Comparison of ENCODE assay signal across 13 mouse cellular contexts in the genomic region with DNA sequence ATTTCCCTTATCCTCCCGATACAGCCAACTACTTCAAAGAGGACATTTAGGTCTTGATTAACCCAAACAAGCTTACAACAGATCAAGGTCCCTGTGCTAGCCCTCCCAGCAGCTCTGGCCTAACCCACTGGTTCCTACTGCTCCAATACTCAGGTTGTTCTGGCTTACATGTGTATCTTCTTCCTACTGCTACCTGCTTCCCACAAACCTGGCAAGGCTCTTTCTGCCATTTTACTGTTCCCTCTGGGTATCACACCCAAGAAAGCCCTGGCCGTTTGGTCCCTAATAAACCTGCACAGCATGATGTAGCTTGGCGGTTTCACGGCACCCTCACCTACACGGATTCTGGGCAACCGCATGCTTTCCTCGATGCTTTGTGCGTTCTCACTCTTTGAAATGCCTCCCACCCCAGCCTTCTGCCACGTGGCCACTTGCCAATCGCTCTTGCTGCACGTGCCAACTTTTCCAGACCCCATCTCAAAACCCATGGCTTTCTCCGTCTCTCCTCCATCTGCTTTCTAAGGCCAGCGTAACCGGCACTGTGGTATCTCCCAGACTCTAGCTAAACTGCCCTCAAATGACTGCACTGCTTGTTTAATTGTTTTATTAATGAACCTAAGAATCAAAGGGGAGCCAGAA.
A peak's percentile ranks its signal among the peaks of the same experiment; 100 is the strongest.
DNase-seq lines count a peak whose midpoint lies in the region; ATAC-seq and TF ChIP-seq lines count a peak whose summit lies in the region.
"Had no signal": no experiment of that assay in that cellular context is flagged by ENCODE, and none has a peak within 500 bp of the region (broad histone marks: within the 10 kb centered on the region; RNA-seq: fewer than 3 reads in every experiment).

No protein-coding gene starts in this region.

- no peak overlapping the region for H3K4me3 ChIP-seq in hindbrain, embryonic 14.5 days (replicated peaks; ENCODE audit: low read length)
- H3K4me3 ChIP-seq in hindbrain, embryonic 10.5 days: no peak overlapping the region
- no peak overlapping the region for H3K4me3 ChIP-seq in neural tube, embryonic 14.5 days (ENCODE audit: low read depth, low read length)
- H3K4me3 ChIP-seq in midbrain, postnatal 0 days (ENCODE audit: low read depth, low read length): no peak overlapping the region
- H3K4me3 ChIP-seq: intestine, embryonic 15.5 days; myocyte had no signal

- H3K9ac ChIP-seq in hindbrain, embryonic 14.5 days: no peak overlapping the region
- H3K9ac ChIP-seq in neural tube, embryonic 14.5 days (replicated peaks; ENCODE audit: low read depth, low read length): no peak overlapping the region
- H3K9ac ChIP-seq in midbrain, postnatal 0 days (replicated peaks; ENCODE audit: low read length, poor library complexity, severe bottlenecking): no peak overlapping the region
- H3K9ac ChIP-seq: intestine, embryonic 15.5 days had no signal

- DNase-seq in adrenal gland, postnatal 25 days: peak; percentile 4
- DNase-seq in adrenal gland, postnatal 10 days: no peak
- peak; percentile 44 for DNase-seq in hindbrain, embryonic 14.5 days (ENCODE audit: low spot score)
- no peak for DNase-seq in hindbrain, embryonic 10.5 days (ENCODE audit: low spot score)
- no peak for DNase-seq in neural tube, embryonic 10.5 days (ENCODE audit: extremely low spot score, low spot score)
- DNase-seq in midbrain, postnatal 0 days (ENCODE audit: low spot score): peak; percentile 75
- DNase-seq: kidney, postnatal 10 days; lung, postnatal 4 days had no signal

- no peak for TF ChIP-seq CTCF in midbrain, postnatal 0 days (IDR thresholded peaks at IDR 0.05)

- H3K27me3 ChIP-seq in hindbrain, embryonic 14.5 days (ENCODE audit: control insufficient read depth, insufficient read depth, low read length): no peaks in the 10 kb centered on the region
- no peaks in the 10 kb centered on the region for H3K27me3 ChIP-seq in hindbrain, embryonic 10.5 days (ENCODE audit: insufficient read depth, poor library complexity, severe bottlenecking)
- no peaks in the 10 kb centered on the region for H3K27me3 ChIP-seq in neural tube, embryonic 14.5 days (ENCODE audit: control insufficient read depth, insufficient read depth, low read length)
- no peaks in the 10 kb centered on the region for H3K27me3 ChIP-seq in midbrain, postnatal 0 days (ENCODE audit: insufficient read depth, low read length)
- H3K27me3 ChIP-seq: intestine, embryonic 15.5 days; Patski had no signal

- 0 out of 2 replicates have a peak, but pooled peaks have one; percentile 55 for ATAC-seq in hindbrain, embryonic 14.5 days (ENCODE audit: low FRiP score)
- peak; percentile 69; the same call in 1 of the 2 replicates for ATAC-seq in neural tube, embryonic 14.5 days (ENCODE audit: low read depth)
- peak; percentile 34; the same call in 1 of the 2 replicates for ATAC-seq in midbrain, postnatal 0 days (ENCODE audit: low FRiP score)
- ATAC-seq in erythroblast, adult 5-6 weeks (replicated peaks; ENCODE audit: low FRiP score, poor library complexity, severe bottlenecking): no peak
- ATAC-seq: intestine, embryonic 15.5 days; Patski had no signal

- H3K27ac ChIP-seq in hindbrain, embryonic 14.5 days: no peak overlapping the region
- no peak overlapping the region for H3K27ac ChIP-seq in hindbrain, embryonic 10.5 days
- H3K27ac ChIP-seq in neural tube, embryonic 14.5 days (ENCODE audit: low read depth, low read length): no peak overlapping the region
- H3K27ac ChIP-seq in midbrain, postnatal 0 days (ENCODE audit: low read depth, low read length): no peak overlapping the region
- H3K27ac ChIP-seq: intestine, embryonic 15.5 days had no signal

- H3K36me3 ChIP-seq in hindbrain, embryonic 14.5 days (replicated peaks; ENCODE audit: control insufficient read depth, insufficient read depth): no peaks in the 10 kb centered on the region
- no peaks in the 10 kb centered on the region for H3K36me3 ChIP-seq in hindbrain, embryonic 10.5 days
- H3K36me3 ChIP-seq in neural tube, embryonic 14.5 days (ENCODE audit: control insufficient read depth, insufficient read depth, low read length): no peaks in the 10 kb centered on the region
- H3K36me3 ChIP-seq in midbrain, postnatal 0 days (ENCODE audit: insufficient read depth, low read length): no peaks in the 10 kb centered on the region
- H3K36me3 ChIP-seq: intestine, embryonic 15.5 days had no signal

- H3K9me3 ChIP-seq in hindbrain, embryonic 14.5 days (ENCODE audit: control insufficient read depth, low read length): no peaks in the 10 kb centered on the region
- H3K9me3 ChIP-seq in hindbrain, embryonic 10.5 days: no peaks in the 10 kb centered on the region
- H3K9me3 ChIP-seq in neural tube, embryonic 14.5 days (ENCODE audit: control insufficient read depth, low read length): no peaks in the 10 kb centered on the region
- no peaks in the 10 kb centered on the region for H3K9me3 ChIP-seq in midbrain, postnatal 0 days (ENCODE audit: low read length)
- H3K9me3 ChIP-seq: intestine, embryonic 15.5 days had no signal

- H3K4me1 ChIP-seq in hindbrain, embryonic 14.5 days (replicated peaks; ENCODE audit: control insufficient read depth, insufficient read depth, low read length): no peaks in the 10 kb centered on the region
- H3K4me1 ChIP-seq in hindbrain, embryonic 10.5 days (replicated peaks): no peaks in the 10 kb centered on the region
- H3K4me1 ChIP-seq in neural tube, embryonic 14.5 days (ENCODE audit: control insufficient read depth, insufficient read depth, low read length): no peaks in the 10 kb centered on the region
- H3K4me1 ChIP-seq in midbrain, postnatal 0 days (ENCODE audit: insufficient read depth, low read length): no peaks in the 10 kb centered on the region
- H3K4me1 ChIP-seq: intestine, embryonic 15.5 days had no signal

- WGBS in hindbrain, embryonic 14.5 days: 67% methylated on average over 14 of the region's 14 CpGs
- 93% methylated on average over 14 of the region's 14 CpGs for WGBS in hindbrain, embryonic 10.5 days
- 62% methylated on average over 14 of the region's 14 CpGs for WGBS in neural tube, embryonic 14.5 days
- 75% methylated on average over 14 of the region's 14 CpGs for WGBS in midbrain, postnatal 0 days

- no peak overlapping the region for H3K4me2 ChIP-seq in hindbrain, embryonic 14.5 days (replicated peaks)
- no peak overlapping the region for H3K4me2 ChIP-seq in neural tube, embryonic 14.5 days (ENCODE audit: low read depth, low read length)
- no peak overlapping the region for H3K4me2 ChIP-seq in midbrain, postnatal 0 days (ENCODE audit: low read depth, low read length, poor library complexity, severe bottlenecking)
- H3K4me2 ChIP-seq: intestine, embryonic 15.5 days had no signal

Comparison
In these comparisons a context has a peak if more than half of its experiments do, and no peak if none do; other contexts are left out.
1. DNase-seq: peak in adrenal gland, postnatal 25 days (single experiment), hindbrain, embryonic 14.5 days (single experiment) and midbrain, postnatal 0 days (single experiment); none in adrenal gland, postnatal 10 days (single experiment), hindbrain, embryonic 10.5 days (single experiment) and neural tube, embryonic 10.5 days (single experiment).